Mouse (Mus musculus) testis, adult 2 months (tissue): ENCODE data around the gene H3f3a.

ENCODE experiments used
- CTCF ChIP-seq: fragments of 200-500 bp; IDR thresholded peaks from 2 replicates; pipeline ENCODE4 v1.5.1; 2012; ENCODE audit warnings: low read depth, mild to moderate bottlenecking, inconsistent platforms, low read length, moderate library complexity; ENCODE audit not compliant: control insufficient read depth, insufficient read depth, insufficient replicate concordance
- POLR2A ChIP-seq: fragments of 200-500 bp; IDR thresholded peaks from 2 replicates; pipeline ENCODE4 v1.6.1; 2012; ENCODE audit warnings: low read depth, mild to moderate bottlenecking, inconsistent platforms, low read length, moderate library complexity; ENCODE audit not compliant: control insufficient read depth

GRCm38 (mm10) chr1:180775849-180776493 is 37.8 kb downstream of the H3f3a start:
- TF ChIP-seq POLR2A (no peak), CTCF (no peak)
